Mouse (Mus musculus): ENCODE results near the gene Cnpy3. TPM values are rescaled to one million over a fixed set of nuclear protein-coding genes. Genes with fewer than 3 reads are reported as not detected.

Gene Cnpy3
- polyA plus RNA-seq, 1 experiment, result 76.6 TPM

DNA sequence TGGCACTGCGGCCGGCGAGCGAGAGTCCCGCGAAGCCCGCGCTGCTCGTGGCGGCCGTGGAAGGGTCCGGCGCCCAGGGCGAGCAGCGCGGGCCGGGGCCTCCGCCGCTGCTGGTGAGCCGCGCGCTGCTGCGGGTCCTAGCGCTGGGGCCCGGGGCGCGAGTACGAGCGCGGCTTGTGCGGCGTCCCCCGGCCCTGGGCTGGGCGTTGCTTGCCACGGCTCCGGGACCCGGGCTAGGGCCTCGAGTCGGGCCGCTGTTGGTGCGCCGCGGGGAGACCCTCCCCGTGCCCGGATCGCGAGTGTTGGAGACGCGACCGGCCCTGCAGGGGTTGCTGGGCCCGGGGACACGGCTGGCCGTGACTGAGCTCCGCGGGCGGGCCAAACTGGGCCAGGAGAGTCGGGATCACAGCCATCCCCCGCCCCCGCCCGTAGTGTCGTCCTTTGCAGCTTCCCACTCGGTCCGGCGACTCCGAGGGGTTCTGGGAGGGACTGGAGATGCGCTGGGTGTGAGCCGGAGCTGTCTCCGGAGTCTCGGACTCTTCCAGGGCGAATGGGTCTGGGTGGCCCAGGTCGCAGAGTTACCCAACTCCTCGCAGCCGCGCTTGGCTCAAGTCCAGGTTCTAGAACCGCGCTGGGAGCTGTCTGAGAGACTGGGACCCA is 40.3 kb downstream of the Cnpy3 start:
- Histone ChIP-seq H3K27ac (ENCODE audit: insufficient read depth, low read length) (0 out of 2 replicates have a peak overlapping the region, but pooled peaks have one; percentile 56), H3K4me1 (ENCODE audit: control insufficient read depth, insufficient read depth, low read length) (no peaks in the 10 kb centered on the region; the same call in 1 of the 2 replicates), H3K4me3 (replicated peaks; ENCODE audit: insufficient read depth, low read depth, low read length) (peak overlapping the region; percentile 71), H3K27me3 (ENCODE audit: control insufficient read depth, insufficient read depth, low read length) (no peaks in the 10 kb centered on the region)
- TF ChIP-seq POLR2A (IDR thresholded peaks at IDR 0.05; ENCODE audit: borderline replicate concordance, insufficient read depth, low read length), result no peak
- no peak for TF ChIP-seq CTCF (IDR thresholded peaks at IDR 0.05; ENCODE audit: borderline replicate concordance, insufficient read depth, low read depth, low read length)
- peak; percentile 41 to 54 for DNase-seq
- under 1% methylated on average over 76 of the region's 76 CpGs for WGBS

DNA sequence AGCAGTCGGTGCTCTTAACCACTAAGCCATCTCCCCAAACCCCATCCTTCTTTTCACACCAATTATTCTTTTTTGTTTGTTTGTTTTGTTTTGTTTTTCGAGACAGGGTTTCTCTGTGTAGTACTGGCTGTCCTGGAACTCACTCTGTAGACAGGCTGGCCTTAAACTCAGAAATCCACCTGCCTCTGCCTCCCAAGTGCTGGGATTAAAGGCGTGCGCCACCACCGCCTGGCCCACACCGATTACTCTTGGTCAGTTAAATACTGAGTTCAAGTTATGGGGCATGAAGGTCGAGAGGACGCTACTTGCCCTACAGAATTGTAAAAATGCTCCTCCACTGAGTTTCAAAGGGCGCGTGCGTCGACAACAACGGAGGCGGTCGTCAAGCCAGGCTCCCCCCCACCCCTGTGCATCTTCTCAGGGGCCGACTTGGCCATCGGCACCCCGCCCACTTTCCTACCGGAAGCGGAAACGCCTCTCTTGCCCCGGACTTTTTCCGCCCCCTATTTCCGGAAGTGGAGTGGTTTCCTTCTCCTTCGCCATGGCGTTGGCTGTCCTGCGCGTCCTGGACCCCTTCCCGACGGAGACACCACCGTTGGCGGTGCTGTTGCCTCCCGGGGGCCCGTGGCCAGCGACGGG is 40.9 kb downstream of the Cnpy3 start, which contains the start of gene Pex6:
Gene Pex6 (plus strand): TSS at position 505 of the 639 bp plus-strand sequence.
- DNase-seq, result peak; percentile 91 to 93
- Histone ChIP-seq H3K4me1 (ENCODE audit: control insufficient read depth, insufficient read depth, low read length) (no peaks in the 10 kb centered on the region; the same call in 1 of the 2 replicates), H3K27ac (ENCODE audit: insufficient read depth, low read length) (peak within 1 kb of the TSS; percentile 61; the same call in 1 of the 2 replicates), H3K4me3 (replicated peaks; ENCODE audit: insufficient read depth, low read depth, low read length) (peak within 1 kb of the TSS; percentile 71), H3K27me3 (ENCODE audit: control insufficient read depth, insufficient read depth, low read length) (no peaks in the 10 kb centered on the region)
- 7% methylated on average over 36 of the region's 36 CpGs for WGBS
- TF ChIP-seq POLR2A (IDR thresholded peaks at IDR 0.05; ENCODE audit: borderline replicate concordance, insufficient read depth, low read length), result peak; percentile 70; the same call in 1 of the 2 replicates
- no peak for TF ChIP-seq CTCF (IDR thresholded peaks at IDR 0.05; ENCODE audit: borderline replicate concordance, insufficient read depth, low read depth, low read length)

DNA sequence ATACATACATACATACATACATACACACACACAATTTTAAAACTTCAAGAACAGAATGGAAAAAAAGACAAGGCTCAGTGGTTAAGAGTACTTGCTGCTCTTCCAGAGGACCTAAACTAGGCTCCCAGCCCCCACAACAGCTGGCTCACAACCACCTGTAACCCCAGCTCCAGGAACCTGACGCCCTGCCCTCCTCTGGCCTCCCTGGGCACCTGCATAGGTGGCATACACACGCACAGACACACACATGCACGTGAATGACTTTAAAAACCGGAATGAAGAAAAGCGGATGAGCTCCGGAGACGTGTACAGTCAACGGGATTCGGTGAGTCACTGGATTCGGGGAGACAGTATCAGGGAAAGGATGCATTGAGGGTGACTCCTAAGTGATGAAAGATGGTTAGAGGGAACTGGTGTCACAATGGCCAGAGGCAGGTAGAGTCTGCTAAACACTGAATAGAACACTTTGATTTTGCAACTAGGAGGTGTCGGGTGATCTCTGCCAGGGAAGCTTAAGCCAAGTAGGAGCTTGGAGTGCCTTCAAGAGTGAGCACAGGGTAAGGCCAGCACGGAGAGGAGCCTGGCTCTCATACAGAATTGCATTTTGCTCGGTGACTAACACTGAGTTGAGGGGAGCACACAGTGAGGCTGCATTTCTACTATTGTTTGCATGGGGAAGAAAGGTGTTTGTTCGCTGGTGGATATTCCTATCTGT is 45.5 kb downstream of the Cnpy3 start:
- no peak overlapping the region for H3K27ac ChIP-seq (ENCODE audit: insufficient read depth, low read length)
- 83% methylated on average over 14 of the region's 14 CpGs for WGBS
- H3K4me1 ChIP-seq (ENCODE audit: control insufficient read depth, insufficient read depth, low read length), result peaks cover 19% of the 10 kb centered on the region
- H3K27me3 ChIP-seq (ENCODE audit: control insufficient read depth, insufficient read depth, low read length), result no peaks in the 10 kb centered on the region
- TF ChIP-seq CTCF (IDR thresholded peaks at IDR 0.05; ENCODE audit: borderline replicate concordance, insufficient read depth, low read depth, low read length) (no peak), POLR2A (IDR thresholded peaks at IDR 0.05; ENCODE audit: borderline replicate concordance, insufficient read depth, low read length) (no peak)
- H3K4me3 ChIP-seq (replicated peaks; ENCODE audit: insufficient read depth, low read depth, low read length), result no peak overlapping the region
- no peak for DNase-seq

DNA sequence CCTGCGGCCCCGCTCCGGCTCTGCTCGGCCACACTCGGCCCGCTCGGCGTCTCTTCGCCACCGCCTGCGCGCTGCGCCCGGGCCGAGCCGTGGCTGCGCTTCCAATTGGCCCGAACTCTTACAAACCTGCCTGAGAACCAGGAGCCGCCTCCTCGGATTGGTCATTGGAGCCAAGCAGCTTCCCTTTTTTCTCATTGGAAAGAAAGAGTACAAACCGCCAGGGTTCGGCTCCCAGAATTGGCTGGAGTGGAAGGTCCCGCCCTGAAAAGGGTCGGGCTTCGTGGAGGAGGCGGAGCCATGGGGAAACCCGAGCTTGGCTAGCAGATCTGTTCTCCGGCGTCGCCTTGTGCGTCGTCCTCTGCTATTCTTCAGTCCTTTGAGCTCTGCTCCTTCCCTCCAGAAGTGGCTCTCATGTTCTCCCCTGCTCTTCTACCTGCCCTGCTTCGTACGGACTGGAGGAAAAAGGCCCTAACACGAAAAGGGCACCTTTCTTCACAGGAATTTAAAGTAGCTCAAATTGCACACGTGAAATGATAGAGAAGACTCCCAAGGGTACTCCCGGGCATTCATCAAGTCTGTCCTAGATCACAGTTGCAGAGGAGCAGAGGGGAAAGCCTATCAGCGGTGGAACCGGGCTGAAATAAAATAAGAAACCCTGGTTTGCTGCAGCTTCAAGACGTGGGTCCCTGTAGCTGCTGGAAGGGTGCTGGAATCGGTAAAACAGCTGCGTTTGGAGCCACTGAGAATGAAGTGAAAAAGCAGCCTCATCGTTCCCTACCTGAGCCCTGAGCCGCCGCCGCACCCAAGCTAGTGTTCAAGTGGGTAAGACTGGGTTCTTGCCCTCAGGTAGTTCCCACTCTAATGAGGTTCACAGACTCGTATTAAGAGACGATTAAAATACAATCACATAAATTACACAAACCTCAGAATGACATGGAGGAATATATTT is 46.9 kb downstream of the Cnpy3 start, which contains the start of gene Ppp2r5d:
Gene Ppp2r5d (minus strand): TSS at position 225 of the 949 bp plus-strand sequence.
- peak within 1 kb of the TSS; percentile 60 for H3K27ac ChIP-seq (ENCODE audit: insufficient read depth, low read length)
- peak within 1 kb of the TSS; percentile 71 for H3K4me3 ChIP-seq (replicated peaks; ENCODE audit: insufficient read depth, low read depth, low read length)
- H3K4me1 ChIP-seq (ENCODE audit: control insufficient read depth, insufficient read depth, low read length), result peaks cover 32% of the 10 kb centered on the region
- no peaks in the 10 kb centered on the region for H3K27me3 ChIP-seq (ENCODE audit: control insufficient read depth, insufficient read depth, low read length)
- peak; percentile 97 to 99 for DNase-seq
- WGBS, result 1% methylated on average over 48 of the region's 48 CpGs
- TF ChIP-seq CTCF (IDR thresholded peaks at IDR 0.05; ENCODE audit: borderline replicate concordance, insufficient read depth, low read depth, low read length), result no peak
- peak; percentile 96 for TF ChIP-seq POLR2A (IDR thresholded peaks at IDR 0.05; ENCODE audit: borderline replicate concordance, insufficient read depth, low read length)

DNA sequence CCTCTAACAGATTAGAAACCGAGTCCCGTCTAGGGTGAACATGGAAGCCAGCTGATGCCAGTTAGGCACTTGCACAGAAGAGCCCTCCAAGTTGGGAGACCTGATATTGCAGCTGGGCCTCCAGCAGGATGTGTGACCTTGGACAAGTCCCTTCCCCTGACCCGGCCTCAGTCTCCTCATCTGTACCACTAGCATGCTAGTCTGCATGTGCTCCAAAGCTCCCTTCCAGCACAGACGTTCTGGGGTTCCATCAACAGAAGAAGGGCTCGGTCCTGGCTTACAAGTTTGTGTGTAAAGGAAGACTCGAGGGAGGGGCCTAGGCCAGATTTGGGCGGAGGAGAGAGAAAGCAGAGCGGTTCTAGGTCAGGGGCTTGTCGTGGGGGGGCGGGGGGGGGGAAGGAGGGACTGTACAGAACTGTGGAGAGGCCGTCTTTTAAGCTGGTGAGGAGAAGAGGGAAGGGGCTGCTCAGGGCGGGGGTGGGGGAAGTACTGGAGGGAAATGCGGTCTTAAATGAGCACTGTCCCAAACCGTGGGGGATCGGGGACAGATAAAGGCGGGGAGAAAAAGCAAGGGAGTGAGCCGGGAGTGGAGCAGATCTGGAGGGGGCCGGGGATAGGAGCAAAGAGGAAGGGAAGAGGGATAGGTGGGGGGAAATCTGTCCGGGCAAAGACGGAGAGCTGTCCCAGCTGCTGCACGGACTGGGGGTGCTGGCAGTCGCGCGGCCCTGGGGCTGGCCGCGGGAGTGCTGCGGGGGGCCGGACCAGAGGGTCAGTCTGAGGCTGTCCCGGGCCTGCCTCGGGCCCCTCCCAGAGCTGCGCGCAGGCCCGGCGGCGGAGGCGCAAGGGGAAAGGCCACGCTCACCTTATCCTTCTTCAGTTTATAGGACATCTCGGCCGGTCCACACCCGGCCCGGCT is 47.8 kb downstream of the Cnpy3 start:
- H3K4me1 ChIP-seq (ENCODE audit: control insufficient read depth, insufficient read depth, low read length), result peaks cover 40% of the 10 kb centered on the region
- no peak for TF ChIP-seq CTCF (IDR thresholded peaks at IDR 0.05; ENCODE audit: borderline replicate concordance, insufficient read depth, low read depth, low read length)
- no peak for TF ChIP-seq POLR2A (IDR thresholded peaks at IDR 0.05; ENCODE audit: borderline replicate concordance, insufficient read depth, low read length)
- peak overlapping the region; percentile 71 for H3K4me3 ChIP-seq (replicated peaks; ENCODE audit: insufficient read depth, low read depth, low read length)
- peak in 1 of 2 experiments; percentile 41 for DNase-seq
- peak overlapping the region; percentile 60 for H3K27ac ChIP-seq (ENCODE audit: insufficient read depth, low read length)
- no peaks in the 10 kb centered on the region for H3K27me3 ChIP-seq (ENCODE audit: control insufficient read depth, insufficient read depth, low read length)
- WGBS, result 4% methylated on average over 41 of the region's 41 CpGs

DNA sequence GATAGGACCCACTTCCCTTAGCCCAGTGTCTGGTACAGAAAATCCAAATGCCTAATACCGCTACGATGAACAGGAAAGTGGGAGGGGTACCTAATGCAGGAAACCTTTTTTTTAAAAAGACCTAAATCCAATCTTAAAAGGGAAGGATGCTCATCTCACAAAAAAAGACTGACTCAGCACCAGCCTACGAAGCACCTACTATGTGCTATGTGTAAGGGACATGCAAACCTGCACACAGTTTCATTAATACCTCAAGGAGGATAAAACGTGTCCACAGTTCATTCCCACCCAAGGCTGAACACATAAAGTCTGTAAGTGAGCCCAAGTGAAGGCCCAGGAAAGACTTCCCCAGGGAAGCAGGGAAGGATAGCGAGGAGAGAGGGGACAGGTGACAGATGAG is 49.5 kb downstream of the Cnpy3 start:
- H3K4me1 ChIP-seq (ENCODE audit: control insufficient read depth, insufficient read depth, low read length), result peaks cover 40% of the 10 kb centered on the region
- TF ChIP-seq POLR2A (IDR thresholded peaks at IDR 0.05; ENCODE audit: borderline replicate concordance, insufficient read depth, low read length) (no peak), CTCF (IDR thresholded peaks at IDR 0.05; ENCODE audit: borderline replicate concordance, insufficient read depth, low read depth, low read length) (no peak)
- peak overlapping the region; percentile 20 for H3K4me3 ChIP-seq (replicated peaks; ENCODE audit: insufficient read depth, low read depth, low read length)
- H3K27ac ChIP-seq (ENCODE audit: insufficient read depth, low read length), result no peak overlapping the region
- no peak for DNase-seq
- WGBS, result 76% methylated on average over 5 of the region's 5 CpGs
- H3K27me3 ChIP-seq (ENCODE audit: control insufficient read depth, insufficient read depth, low read length), result no peaks in the 10 kb centered on the region
